Mouse (Mus musculus): ENCODE data around the gene Ankrd34c.

GRCm38 (mm10) chr9:89737888-89738287 lies 387 bp downstream of the Ankrd34c start:
- TF ChIP-seq CTCF (IDR thresholded peaks at IDR 0.05; ENCODE audit: low read depth) (no peak), EP300 (IDR thresholded peaks at IDR 0.05; ENCODE audit: low read depth) (no peak)
